Mouse (Mus musculus) C2C12 (cell line): ENCODE measurements at regions not wholly inside any gene's neighbourhood (a gene's known extent, or its start where the extent isn't known, plus 50 kb on each side); places are given as distances from the start of the nearest gene placed in this dataset.

Source experiments
- CEBPB ChIP-seq: IDR thresholded peaks from one replicate; pipeline ENCODE4 v1.6.1; 2011; ENCODE audit warnings: low read depth, mild to moderate bottlenecking, control low read depth, moderate library complexity
- CTCF ChIP-seq: IDR thresholded peaks from one replicate; pipeline ENCODE4 v1.5.1; 2011; ENCODE audit not compliant: control insufficient read depth, insufficient read depth, insufficient read length
- MYOD1 ChIP-seq: IDR thresholded peaks from one replicate; pipeline ENCODE4 v1.6.1; 2011; ENCODE audit warnings: low read depth; ENCODE audit not compliant: control insufficient read depth, insufficient read length
- MYOG ChIP-seq: IDR thresholded peaks from one replicate; pipeline ENCODE4 v1.6.1; 2011; ENCODE audit not compliant: control insufficient read depth, insufficient read length; ENCODE audit errors: extremely low read depth
- USF1 ChIP-seq: IDR thresholded peaks from one replicate; pipeline ENCODE4 v1.6.1; 2011; ENCODE audit warnings: low read depth, mild to moderate bottlenecking, control low read depth, moderate library complexity

GRCm38 (mm10) chrX:11837566-11837965 is 322.6 kb downstream of the Bcor start:
- TF ChIP-seq MYOG (no peak), CTCF (no peak), CEBPB (no peak), MYOD1 (no peak), USF1 (no peak)
